Mouse (Mus musculus) lung, embryonic 15.5 days (tissue): ENCODE data around the gene Rictor. TPM values are rescaled to one million over a fixed set of nuclear protein-coding genes. Genes with fewer than 3 reads are reported as not detected.
"Not testable (repeated sequence)": the region's sequence is repeated elsewhere in the genome, so short reads cannot be mapped to it uniquely, and the experiment has no call there.

Experiments used
- ATAC-seq: fragments of 200-750 bp; cut with Nextera tagmentation; 2 replicates; pipeline ENCODE4 v1.8.0; 2017; ENCODE audit warnings: moderate number of reproducible peaks, borderline replicate concordance; ENCODE audit not compliant: low FRiP score, low TSS enrichment; ENCODE audit errors: extremely low read depth
- H3K27ac ChIP-seq: fragments of 300-500 bp; sonication (generic); 2 replicates; pipeline ENCODE4 v1.5.1; 2015; ENCODE audit warnings: moderate library complexity, mild to moderate bottlenecking, inconsistent platforms
- H3K27me3 ChIP-seq: fragments of 300-500 bp; sonication (generic); 2 replicates; pipeline ENCODE4 v1.6.1; 2015; ENCODE audit warnings: inconsistent platforms
- H3K36me3 ChIP-seq: fragments of 300-500 bp; sonication (generic); 2 replicates; pipeline ENCODE4 v1.6.1; 2015; ENCODE audit warnings: inconsistent platforms
- H3K4me1 ChIP-seq: fragments of 300-500 bp; sonication (generic); 2 replicates; pipeline ENCODE4 v1.6.1; 2015; ENCODE audit warnings: inconsistent platforms
- H3K4me2 ChIP-seq: fragments of 300-500 bp; sonication (generic); 2 replicates; pipeline ENCODE4 v1.6.1; 2015; ENCODE audit warnings: inconsistent platforms, mild to moderate bottlenecking, moderate library complexity
- H3K4me3 ChIP-seq: fragments of 300-500 bp; sonication (generic); 2 replicates; pipeline ENCODE4 v1.5.1; 2015; ENCODE audit warnings: mild to moderate bottlenecking, inconsistent platforms
- H3K9ac ChIP-seq: fragments of 300-500 bp; sonication (generic); 2 replicates; pipeline ENCODE4 v1.6.1; 2015; ENCODE audit warnings: inconsistent platforms
- H3K9me3 ChIP-seq: fragments of 300-500 bp; sonication (generic); 2 replicates; pipeline ENCODE4 v1.6.1; 2016; ENCODE audit warnings: inconsistent platforms
- WGBS: fragments of 180-500 bp; shearing (Covaris S2); methylation state at CpG from one replicate; pipeline ENCODE4 v1.1.7; 2015; 5-methylcytosine and 5-hydroxymethylcytosine counted together
- polyA plus RNA-seq: library from polyadenylated mRNA; unstranded; fragments of >200 nt; fragmentation: Nextera tagmentation; extraction: Ambion mirVana; gene quantifications from 2 replicates; pipeline ENCODE4 v1.2.1, GENCODE M21; 2015

The Rictor gene
- polyA plus RNA-seq, 1 experiment from 2014 or later, result 45.5 TPM

DNA sequence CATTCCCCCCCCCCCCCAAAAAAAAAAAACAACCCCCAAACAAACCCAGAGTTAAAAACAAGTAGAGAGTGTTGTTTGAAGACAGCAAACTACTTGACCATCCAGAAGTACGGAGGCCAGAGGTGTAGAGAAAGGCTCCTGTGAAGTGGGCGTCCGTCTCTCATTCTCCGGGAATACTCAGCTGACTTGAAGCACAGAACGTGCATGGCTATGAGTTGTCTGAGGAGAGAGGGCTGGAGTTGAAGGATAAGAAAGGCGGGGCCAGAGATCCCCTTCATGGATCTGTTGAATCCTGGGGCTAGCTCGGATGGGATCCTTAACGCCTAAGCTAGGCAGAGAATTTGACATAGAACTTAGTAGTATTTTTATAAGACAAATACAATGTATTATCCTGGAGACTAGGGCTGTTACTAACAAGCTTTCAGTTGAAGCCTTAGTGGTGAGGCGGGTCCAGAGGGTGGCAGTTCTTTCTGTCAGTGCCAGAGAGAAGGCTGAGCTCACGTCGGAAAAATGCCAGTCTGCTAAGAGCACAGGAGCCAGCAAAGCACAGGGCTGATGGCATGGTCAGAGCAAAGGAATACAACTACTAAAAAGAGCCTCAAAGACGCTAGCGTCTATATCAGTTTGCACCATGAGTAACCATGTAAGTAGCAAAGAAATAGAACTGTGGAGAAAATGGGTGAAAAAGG is 34.3 kb downstream of the Rictor start:
- Histone ChIP-seq H3K9ac (no peak overlapping the region), H3K4me2 (no peak overlapping the region), H3K27ac (no peak overlapping the region), H3K9me3 (no peaks in the 10 kb centered on the region), H3K4me3 (no peak overlapping the region), H3K27me3 (no peaks in the 10 kb centered on the region), H3K36me3 (peaks cover 17% of the 10 kb centered on the region; the same call in 1 of the 2 replicates), H3K4me1 (0 out of 2 replicates have a peak, but pooled peaks cover 2% of the 10 kb centered on the region)
- WGBS, result 48% methylated on average over 13 of the region's 13 CpGs
- no peak for ATAC-seq

- Histone ChIP-seq H3K4me2 (no peak overlapping the region), H3K4me1 (0 out of 2 replicates have a peak, but pooled peaks cover 2% of the 10 kb centered on the region), H3K36me3 (peaks cover 19% of the 10 kb centered on the region; the same call in 1 of the 2 replicates), H3K4me3 (no peak overlapping the region), H3K9me3 (no peaks in the 10 kb centered on the region), H3K27me3 (no peaks in the 10 kb centered on the region), H3K9ac (no peak overlapping the region), H3K27ac (no peak overlapping the region)
- ATAC-seq, result no peak
- 24% methylated on average over 8 of the region's 8 CpGs for WGBS
Observed at GRCm38 (mm10) chr15:6743723-6744122, 35.5 kb downstream of the Rictor start.

- 82% methylated on average over 8 of the region's 8 CpGs for WGBS
- H3K27me3 ChIP-seq, ATAC-seq, H3K4me2 ChIP-seq, H3K27ac ChIP-seq, H3K9me3 ChIP-seq, H3K4me1 ChIP-seq, H3K4me3 ChIP-seq, H3K9ac ChIP-seq: not testable (repeated sequence)
- H3K36me3 ChIP-seq, result 0 out of 2 replicates have a peak, but pooled peaks cover 16% of the 10 kb centered on the region
Observed at GRCm38 (mm10) chr15:6746301-6746983, 38.3 kb downstream of the Rictor start.

- Histone ChIP-seq H3K4me1 (0 out of 2 replicates have a peak, but pooled peaks cover 2% of the 10 kb centered on the region), H3K4me3 (no peak overlapping the region), H3K9me3 (no peaks in the 10 kb centered on the region), H3K36me3 (0 out of 2 replicates have a peak, but pooled peaks cover 16% of the 10 kb centered on the region), H3K4me2 (no peak overlapping the region), H3K9ac (no peak overlapping the region), H3K27ac (no peak overlapping the region), H3K27me3 (no peaks in the 10 kb centered on the region)
- ATAC-seq, result no peak
- WGBS, result 85% methylated on average over 9 of the region's 9 CpGs
Observed at GRCm38 (mm10) chr15:6747001-6747400, 38.8 kb downstream of the Rictor start.

GRCm38 (mm10) chr15:6754400-6754799 is 46.2 kb downstream of the Rictor start:
- no peaks in the 10 kb centered on the region for H3K27me3 ChIP-seq
- WGBS, result 93% methylated on average over 2 of the region's 2 CpGs
- H3K27ac ChIP-seq, result no peak overlapping the region
- H3K36me3 ChIP-seq, result peaks cover 21% of the 10 kb centered on the region; the same call in 1 of the 2 replicates
- no peak overlapping the region for H3K4me3 ChIP-seq
- H3K4me2 ChIP-seq, result no peak overlapping the region
- no peaks in the 10 kb centered on the region for H3K9me3 ChIP-seq
- H3K9ac ChIP-seq, result no peak overlapping the region
- H3K4me1 ChIP-seq, result no peaks in the 10 kb centered on the region
- no peak for ATAC-seq

DNA sequence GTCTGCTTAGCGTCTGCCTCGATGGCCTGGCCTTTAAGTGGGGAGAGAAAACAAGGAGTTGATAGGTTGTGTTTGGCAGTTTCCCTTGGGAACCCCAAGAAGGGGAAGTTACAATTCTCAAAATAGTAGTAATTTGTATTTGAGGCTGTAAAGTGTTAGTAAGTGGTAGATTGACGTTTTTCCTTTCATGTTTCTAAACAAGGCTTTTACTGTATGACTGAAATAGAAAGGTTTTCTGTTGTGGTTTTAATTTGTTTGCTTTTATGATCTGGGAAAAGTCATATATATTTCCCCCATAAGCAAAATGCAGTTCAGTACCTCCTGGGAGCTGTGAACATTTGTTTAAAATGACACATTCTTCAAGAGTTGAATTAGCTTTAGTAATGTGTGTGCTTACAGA is 64.1 kb downstream of the Rictor start:
- Histone ChIP-seq H3K27ac (no peak overlapping the region), H3K4me3 (no peak overlapping the region), H3K4me2 (no peak overlapping the region), H3K36me3 (peaks cover 58% of the 10 kb centered on the region), H3K9me3 (no peaks in the 10 kb centered on the region), H3K9ac (no peak overlapping the region), H3K4me1 (no peaks in the 10 kb centered on the region), H3K27me3 (no peaks in the 10 kb centered on the region)
- WGBS, result 92% methylated on average over 3 of the region's 3 CpGs
- no peak for ATAC-seq

DNA sequence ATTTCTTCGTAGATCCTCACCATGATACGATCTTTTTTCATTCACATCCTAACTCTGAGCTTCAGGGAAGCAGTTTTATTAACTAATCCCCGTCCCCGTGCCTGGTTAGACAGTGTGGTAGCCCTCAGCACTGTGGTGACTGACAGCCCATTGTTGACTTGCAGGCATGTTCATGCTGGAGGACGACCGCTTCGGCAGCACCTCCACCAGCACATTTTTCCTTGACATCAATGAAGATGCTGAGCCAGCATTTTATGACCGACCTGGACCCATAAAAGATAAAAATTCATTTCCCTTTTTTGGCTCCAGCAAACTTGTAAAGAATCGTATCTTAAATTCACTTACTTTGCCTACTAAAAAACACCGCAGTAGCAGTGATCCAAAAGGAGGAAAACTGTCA is 78.0 kb downstream of the Rictor start:
- Histone ChIP-seq H3K9ac (no peak overlapping the region), H3K36me3 (peaks cover 70% of the 10 kb centered on the region), H3K4me1 (no peaks in the 10 kb centered on the region), H3K9me3 (no peaks in the 10 kb centered on the region), H3K4me2 (no peak overlapping the region), H3K4me3 (no peak overlapping the region), H3K27me3 (no peaks in the 10 kb centered on the region), H3K27ac (no peak overlapping the region)
- WGBS, result 87% methylated on average over 10 of the region's 10 CpGs
- ATAC-seq, result no peak

DNA sequence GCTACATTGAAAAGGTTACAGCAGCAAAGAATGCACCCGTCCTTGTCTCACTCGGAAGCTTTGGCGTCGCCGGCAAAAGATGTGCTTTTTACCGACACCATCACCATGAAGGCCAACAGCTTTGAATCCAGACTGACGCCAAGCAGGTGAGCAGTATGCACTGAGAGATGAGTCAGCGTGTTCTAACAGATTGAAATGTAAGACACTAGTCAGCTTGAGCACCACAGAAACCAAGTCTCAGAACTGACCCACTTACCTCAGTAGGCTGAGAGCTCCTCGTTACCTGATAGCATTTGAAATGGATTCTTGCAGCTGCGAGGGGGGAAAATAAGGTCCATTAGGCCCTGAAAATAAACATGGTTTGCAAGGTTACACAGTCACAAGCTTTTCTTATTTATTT is 79.1 kb downstream of the Rictor start:
- Histone ChIP-seq H3K27ac (no peak overlapping the region), H3K27me3 (no peaks in the 10 kb centered on the region), H3K4me1 (no peaks in the 10 kb centered on the region), H3K36me3 (peaks cover 73% of the 10 kb centered on the region), H3K4me3 (no peak overlapping the region), H3K9ac (no peak overlapping the region), H3K9me3 (no peaks in the 10 kb centered on the region), H3K4me2 (no peak overlapping the region)
- 93% methylated on average over 10 of the region's 10 CpGs for WGBS
- ATAC-seq, result no peak

GRCm38 (mm10) chr15:6790011-6790410 is 81.8 kb downstream of the Rictor start:
- H3K27ac ChIP-seq, result 0 out of 2 replicates have a peak overlapping the region, but pooled peaks have one; percentile 12
- H3K4me1 ChIP-seq, result no peaks in the 10 kb centered on the region
- H3K9ac ChIP-seq, result no peak overlapping the region
- H3K36me3 ChIP-seq, result peaks cover 78% of the 10 kb centered on the region
- H3K4me2 ChIP-seq, result no peak overlapping the region
- no peaks in the 10 kb centered on the region for H3K9me3 ChIP-seq
- no peaks in the 10 kb centered on the region for H3K27me3 ChIP-seq
- ATAC-seq, result no peak
- no peak overlapping the region for H3K4me3 ChIP-seq
- WGBS, result 73% methylated on average over 7 of the region's 7 CpGs

DNA sequence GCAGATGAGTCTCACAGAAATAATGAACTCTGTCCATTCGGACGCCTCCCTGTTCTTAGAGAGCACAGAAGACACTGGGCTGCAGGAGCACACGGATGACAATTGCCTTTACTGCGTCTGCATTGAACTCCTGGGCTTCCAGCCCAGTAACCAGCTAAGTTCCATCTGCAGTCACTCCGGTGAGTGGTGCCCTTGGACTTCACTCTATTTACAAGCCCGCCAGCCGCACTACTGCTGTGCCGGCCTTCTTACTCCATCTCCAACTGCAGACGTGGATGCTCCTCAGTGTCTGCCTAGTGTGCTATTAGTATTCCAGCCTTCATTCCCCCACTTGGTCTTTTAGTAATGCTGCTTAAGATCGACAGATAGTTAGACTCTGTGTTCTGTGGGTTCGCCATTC is 83.5 kb downstream of the Rictor start:
- 75% methylated on average over 11 of the region's 11 CpGs for WGBS
- H3K4me2 ChIP-seq, result no peak overlapping the region
- H3K36me3 ChIP-seq, result peaks cover 81% of the 10 kb centered on the region
- H3K27me3 ChIP-seq, result no peaks in the 10 kb centered on the region
- no peak overlapping the region for H3K4me3 ChIP-seq
- ATAC-seq, result peak; percentile 46; the same call in 1 of the 2 replicates
- H3K27ac ChIP-seq, result no peak overlapping the region
- H3K4me1 ChIP-seq, result no peaks in the 10 kb centered on the region
- no peaks in the 10 kb centered on the region for H3K9me3 ChIP-seq
- no peak overlapping the region for H3K9ac ChIP-seq

DNA sequence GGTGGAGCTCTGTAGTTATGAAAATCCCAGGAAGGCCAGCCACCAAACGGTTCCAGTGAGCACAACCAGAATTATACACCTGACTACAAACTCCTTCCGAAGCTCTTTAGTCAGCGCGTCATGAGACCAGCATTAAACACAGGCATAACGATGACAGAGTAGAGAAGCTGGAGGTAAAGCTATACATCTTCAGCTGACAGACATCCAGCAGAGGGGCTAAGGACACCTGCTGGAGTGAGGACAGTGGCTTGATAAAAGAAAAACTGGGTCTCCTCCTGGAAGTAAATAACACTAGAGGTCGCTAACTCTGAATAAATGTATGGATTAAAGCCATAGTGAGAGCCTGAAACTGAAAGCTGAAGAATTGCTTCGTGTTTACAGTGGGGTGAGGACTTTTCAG is 84.7 kb downstream of the Rictor start:
- Histone ChIP-seq H3K9ac (no peak overlapping the region), H3K4me3 (no peak overlapping the region), H3K4me1 (no peaks in the 10 kb centered on the region), H3K27ac (no peak overlapping the region), H3K27me3 (no peaks in the 10 kb centered on the region), H3K36me3 (peaks cover 78% of the 10 kb centered on the region), H3K9me3 (no peaks in the 10 kb centered on the region), H3K4me2 (no peak overlapping the region)
- no peak for ATAC-seq
- WGBS, result 80% methylated on average over 7 of the region's 7 CpGs

DNA sequence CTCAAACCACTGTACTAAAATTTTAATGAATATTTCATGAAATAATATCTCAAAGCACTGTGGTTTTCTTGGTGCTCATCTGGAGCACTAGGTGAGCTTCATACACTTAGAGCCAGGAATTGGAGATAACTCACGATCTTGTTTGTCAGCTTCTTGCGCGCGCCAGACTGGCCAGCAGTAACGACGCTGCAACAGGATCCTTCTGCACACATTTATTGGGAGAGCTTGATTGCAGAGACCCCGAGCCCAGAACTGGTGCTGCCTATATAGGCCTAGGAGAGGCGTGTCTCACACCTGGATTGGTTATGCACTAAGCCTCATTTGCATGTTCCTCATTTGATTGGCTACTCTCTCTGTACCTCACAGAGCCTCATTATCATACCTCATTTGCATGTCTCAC is 93.0 kb downstream of the Rictor start:
- H3K4me2 ChIP-seq, H3K27me3 ChIP-seq, ATAC-seq, H3K4me1 ChIP-seq, H3K9ac ChIP-seq, H3K27ac ChIP-seq, H3K4me3 ChIP-seq, H3K9me3 ChIP-seq: not testable (repeated sequence)
- peaks cover 22% of the 10 kb centered on the region for H3K36me3 ChIP-seq
- WGBS, result 97% methylated on average over 8 of the region's 8 CpGs
